Mouse (Mus musculus): Measurements from ENCODE around the gene 9430015G10Rik. TPM values are rescaled to one million over a fixed set of nuclear protein-coding genes. Genes with fewer than 3 reads are reported as not detected.

9430015G10Rik gene
- polyA plus RNA-seq, 1 experiment from 2014 or later: 3.4 TPM

GRCm38 (mm10) chr4:156093758-156094157 is 16.0 kb upstream of the 9430015G10Rik start:
- no peaks in the 10 kb centered on the region for H3K9me3 ChIP-seq (ENCODE audit: control insufficient read depth)
- H3K9ac ChIP-seq (ENCODE audit: low read depth, low read length): no peak overlapping the region
- no peak for TF ChIP-seq CTCF (IDR thresholded peaks at IDR 0.05; ENCODE audit: low read depth)
- H3K36me3 ChIP-seq (ENCODE audit: control insufficient read depth, insufficient read depth): no peaks in the 10 kb centered on the region
- no peak overlapping the region for H3K4me3 ChIP-seq (ENCODE audit: low read depth, low read length)
- ATAC-seq: peak; percentile 49; the same call in 1 of the 2 replicates
- H3K27me3 ChIP-seq (replicated peaks; ENCODE audit: control insufficient read depth, insufficient read depth, low read length): no peaks in the 10 kb centered on the region
- H3K4me1 ChIP-seq (replicated peaks; ENCODE audit: control insufficient read depth, insufficient read depth, low read length): no peaks in the 10 kb centered on the region
- H3K27ac ChIP-seq (ENCODE audit: low read depth, low read length): no peak overlapping the region
- 55% methylated on average over 5 of the region's 5 CpGs for WGBS
- H3K4me2 ChIP-seq (replicated peaks; ENCODE audit: low read depth): no peak overlapping the region

GRCm38 (mm10) chr4:156096191-156096590 is 13.6 kb upstream of the 9430015G10Rik start:
- Histone ChIP-seq H3K9me3 (ENCODE audit: control insufficient read depth) (no peaks in the 10 kb centered on the region), H3K9ac (ENCODE audit: low read depth, low read length) (no peak overlapping the region), H3K27ac (ENCODE audit: low read depth, low read length) (no peak overlapping the region), H3K4me1 (replicated peaks; ENCODE audit: control insufficient read depth, insufficient read depth, low read length) (no peaks in the 10 kb centered on the region), H3K36me3 (ENCODE audit: control insufficient read depth, insufficient read depth) (no peaks in the 10 kb centered on the region), H3K4me2 (replicated peaks; ENCODE audit: low read depth) (no peak overlapping the region), H3K27me3 (replicated peaks; ENCODE audit: control insufficient read depth, insufficient read depth, low read length) (no peaks in the 10 kb centered on the region), H3K4me3 (ENCODE audit: low read depth, low read length) (no peak overlapping the region)
- WGBS: 79% methylated on average over 1 of the region's 1 CpGs
- ATAC-seq: no peak
- no peak for TF ChIP-seq CTCF (IDR thresholded peaks at IDR 0.05; ENCODE audit: low read depth)

- H3K4me2 ChIP-seq (replicated peaks; ENCODE audit: low read depth): no peak overlapping the region
- no peak overlapping the region for H3K9ac ChIP-seq (ENCODE audit: low read depth, low read length)
- 62% methylated on average over 9 of the region's 9 CpGs for WGBS
- no peak for ATAC-seq
- no peaks in the 10 kb centered on the region for H3K9me3 ChIP-seq (ENCODE audit: control insufficient read depth)
- H3K27ac ChIP-seq (ENCODE audit: low read depth, low read length): no peak overlapping the region
- H3K36me3 ChIP-seq (ENCODE audit: control insufficient read depth, insufficient read depth): no peaks in the 10 kb centered on the region
- H3K4me1 ChIP-seq (replicated peaks; ENCODE audit: control insufficient read depth, insufficient read depth, low read length): no peaks in the 10 kb centered on the region
- H3K4me3 ChIP-seq (ENCODE audit: low read depth, low read length): no peak overlapping the region
- no peaks in the 10 kb centered on the region for H3K27me3 ChIP-seq (replicated peaks; ENCODE audit: control insufficient read depth, insufficient read depth, low read length)
- no peak for TF ChIP-seq CTCF (IDR thresholded peaks at IDR 0.05; ENCODE audit: low read depth)
Observed at GRCm38 (mm10) chr4:156097770-156098366, 11.9 kb upstream of the 9430015G10Rik start.

GRCm38 (mm10) chr4:156099427-156099826 is 10.4 kb upstream of the 9430015G10Rik start:
- no peaks in the 10 kb centered on the region for H3K9me3 ChIP-seq (ENCODE audit: control insufficient read depth)
- no peaks in the 10 kb centered on the region for H3K27me3 ChIP-seq (replicated peaks; ENCODE audit: control insufficient read depth, insufficient read depth, low read length)
- no peak overlapping the region for H3K4me2 ChIP-seq (replicated peaks; ENCODE audit: low read depth)
- ATAC-seq: no peak
- H3K9ac ChIP-seq (ENCODE audit: low read depth, low read length): no peak overlapping the region
- H3K27ac ChIP-seq (ENCODE audit: low read depth, low read length): no peak overlapping the region
- no peak for TF ChIP-seq CTCF (IDR thresholded peaks at IDR 0.05; ENCODE audit: low read depth)
- H3K4me3 ChIP-seq (ENCODE audit: low read depth, low read length): no peak overlapping the region
- WGBS: 75% methylated on average over 6 of the region's 6 CpGs
- H3K4me1 ChIP-seq (replicated peaks; ENCODE audit: control insufficient read depth, insufficient read depth, low read length): no peaks in the 10 kb centered on the region
- H3K36me3 ChIP-seq (ENCODE audit: control insufficient read depth, insufficient read depth): no peaks in the 10 kb centered on the region

GRCm38 (mm10) chr4:156100501-156100900 is 9.3 kb upstream of the 9430015G10Rik start:
- Histone ChIP-seq H3K4me3 (ENCODE audit: low read depth, low read length) (no peak overlapping the region), H3K4me2 (replicated peaks; ENCODE audit: low read depth) (no peak overlapping the region), H3K27ac (ENCODE audit: low read depth, low read length) (0 out of 2 replicates have a peak overlapping the region, but pooled peaks have one; percentile 31), H3K4me1 (replicated peaks; ENCODE audit: control insufficient read depth, insufficient read depth, low read length) (no peaks in the 10 kb centered on the region), H3K9ac (ENCODE audit: low read depth, low read length) (no peak overlapping the region), H3K36me3 (ENCODE audit: control insufficient read depth, insufficient read depth) (no peaks in the 10 kb centered on the region), H3K27me3 (replicated peaks; ENCODE audit: control insufficient read depth, insufficient read depth, low read length) (no peaks in the 10 kb centered on the region), H3K9me3 (ENCODE audit: control insufficient read depth) (no peaks in the 10 kb centered on the region)
- 29% methylated on average over 5 of the region's 5 CpGs for WGBS
- ATAC-seq: peak; percentile 78
- no peak for TF ChIP-seq CTCF (IDR thresholded peaks at IDR 0.05; ENCODE audit: low read depth)

GRCm38 (mm10) chr4:156101481-156101903 is 8.3 kb upstream of the 9430015G10Rik start:
- no peak for ATAC-seq
- Histone ChIP-seq H3K4me3 (ENCODE audit: low read depth, low read length) (no peak overlapping the region), H3K27me3 (replicated peaks; ENCODE audit: control insufficient read depth, insufficient read depth, low read length) (no peaks in the 10 kb centered on the region), H3K9me3 (ENCODE audit: control insufficient read depth) (no peaks in the 10 kb centered on the region), H3K4me2 (replicated peaks; ENCODE audit: low read depth) (no peak overlapping the region), H3K36me3 (ENCODE audit: control insufficient read depth, insufficient read depth) (no peaks in the 10 kb centered on the region), H3K4me1 (replicated peaks; ENCODE audit: control insufficient read depth, insufficient read depth, low read length) (no peaks in the 10 kb centered on the region), H3K27ac (ENCODE audit: low read depth, low read length) (peak overlapping the region; percentile 31; the same call in 1 of the 2 replicates), H3K9ac (ENCODE audit: low read depth, low read length) (no peak overlapping the region)
- 25% methylated on average over 3 of the region's 3 CpGs for WGBS
- peak; percentile 70 for TF ChIP-seq CTCF (IDR thresholded peaks at IDR 0.05; ENCODE audit: low read depth)
